Mouse (Mus musculus) liver, adult 2 months (tissue): Measurements from ENCODE around the gene Orm3.
A peak's percentile ranks its signal among the peaks of the same experiment; 100 is the strongest.
"Not testable (repeated sequence)": the region's sequence is repeated elsewhere in the genome, so short reads cannot be mapped to it uniquely, and the experiment has no call there.

ENCODE experiments used
- CTCF ChIP-seq: fragments of 200-500 bp; IDR thresholded peaks from 2 replicates; pipeline ENCODE4 v1.5.1; 2011; ENCODE audit warnings: low read depth, low read length, control low read depth
- POLR2A ChIP-seq: fragments of 200-500 bp; IDR thresholded peaks from 2 replicates; pipeline ENCODE4 v1.6.1; 2011; ENCODE audit warnings: low read length, control low read depth; ENCODE audit not compliant: insufficient read depth; ENCODE audit errors: extremely low read depth

DNA sequence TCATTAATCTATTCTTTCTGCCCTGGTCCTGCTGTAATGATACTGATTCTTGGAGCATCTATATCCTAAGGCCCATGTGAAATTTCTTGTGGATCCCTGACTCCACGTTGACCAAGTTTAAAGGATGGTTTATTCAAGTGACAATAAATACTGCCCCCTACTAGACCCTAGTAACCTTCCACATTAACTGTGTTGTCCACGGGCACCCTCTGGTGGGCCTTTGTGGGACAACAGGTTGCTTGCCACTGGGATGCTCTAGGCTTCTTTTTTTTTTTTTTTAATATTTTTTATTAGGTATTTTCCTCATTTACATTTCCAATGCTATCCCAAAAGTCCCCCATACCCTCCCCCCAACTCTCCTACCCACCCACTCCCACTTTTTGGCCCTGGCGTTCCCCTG is 36.4 kb upstream of the Orm3 start:
- TF ChIP-seq CTCF = peak; percentile 72
- TF ChIP-seq POLR2A = not testable (repeated sequence)
